Mouse (Mus musculus): ENCODE data around the gene Dst.
A peak's percentile ranks its signal among the peaks of the same experiment; 100 is the strongest.

Dst gene

DNA sequence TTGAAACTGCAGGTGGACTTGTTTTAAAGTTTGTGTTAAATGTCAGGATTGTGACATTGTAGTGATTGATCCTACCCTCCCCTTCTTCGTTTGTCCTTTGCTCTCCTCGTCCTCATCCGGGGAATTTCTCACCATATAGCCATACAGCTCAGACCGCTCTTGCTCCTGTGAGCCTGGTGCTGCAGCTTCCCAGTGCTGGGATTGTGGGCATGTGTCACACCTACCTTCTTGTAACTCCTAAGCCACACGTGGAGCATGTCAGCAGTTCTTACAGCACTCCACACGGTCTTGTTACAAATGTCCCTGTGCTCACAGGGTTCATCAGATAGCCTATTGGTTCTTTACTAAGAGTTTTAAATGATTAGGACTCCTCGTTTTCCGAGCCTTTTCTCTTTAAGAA lies 196.8 kb downstream of the Dst start:
- DNase-seq = no peak

DNA sequence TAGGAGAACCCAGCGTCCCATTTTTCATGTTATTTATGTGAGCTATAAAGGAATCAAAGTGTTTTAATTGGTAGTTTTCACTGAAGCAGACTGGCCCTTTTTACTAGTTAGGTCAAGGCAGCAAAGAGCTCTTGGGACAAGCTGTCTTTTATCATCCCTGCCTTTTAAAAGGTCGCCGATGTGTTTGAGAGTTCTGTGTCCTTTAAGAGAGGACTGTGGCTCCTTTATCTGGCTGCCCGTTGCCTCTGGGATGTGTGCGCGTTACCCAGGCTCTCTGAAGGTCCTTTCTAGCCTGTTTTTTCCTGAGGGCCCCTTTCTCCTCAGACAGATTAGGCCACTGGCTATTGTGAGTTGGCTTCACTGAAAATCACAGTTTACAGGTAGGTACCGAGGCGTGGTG lies 198.6 kb downstream of the Dst start:
- DNase-seq = no peak

DNA sequence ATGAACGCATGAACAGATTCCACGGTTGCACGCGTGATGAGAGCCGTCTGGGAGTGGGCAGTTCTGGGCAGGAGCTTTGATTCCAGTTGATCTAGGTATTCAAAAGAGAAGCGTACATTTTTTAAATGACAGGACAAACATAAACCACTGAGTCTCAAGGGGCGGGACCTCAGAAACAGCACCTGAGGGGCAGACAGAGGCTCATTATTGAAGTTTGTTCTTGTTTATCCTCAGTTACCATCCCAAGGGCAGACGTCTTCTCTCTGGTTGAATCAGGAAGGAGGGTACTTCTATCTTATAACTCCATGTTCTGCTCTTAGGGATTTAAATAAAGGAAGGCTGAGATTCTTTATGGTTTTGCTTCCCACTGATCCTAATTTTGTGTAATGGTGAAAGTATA lies 199.1 kb downstream of the Dst start:
- no peak for DNase-seq

DNA sequence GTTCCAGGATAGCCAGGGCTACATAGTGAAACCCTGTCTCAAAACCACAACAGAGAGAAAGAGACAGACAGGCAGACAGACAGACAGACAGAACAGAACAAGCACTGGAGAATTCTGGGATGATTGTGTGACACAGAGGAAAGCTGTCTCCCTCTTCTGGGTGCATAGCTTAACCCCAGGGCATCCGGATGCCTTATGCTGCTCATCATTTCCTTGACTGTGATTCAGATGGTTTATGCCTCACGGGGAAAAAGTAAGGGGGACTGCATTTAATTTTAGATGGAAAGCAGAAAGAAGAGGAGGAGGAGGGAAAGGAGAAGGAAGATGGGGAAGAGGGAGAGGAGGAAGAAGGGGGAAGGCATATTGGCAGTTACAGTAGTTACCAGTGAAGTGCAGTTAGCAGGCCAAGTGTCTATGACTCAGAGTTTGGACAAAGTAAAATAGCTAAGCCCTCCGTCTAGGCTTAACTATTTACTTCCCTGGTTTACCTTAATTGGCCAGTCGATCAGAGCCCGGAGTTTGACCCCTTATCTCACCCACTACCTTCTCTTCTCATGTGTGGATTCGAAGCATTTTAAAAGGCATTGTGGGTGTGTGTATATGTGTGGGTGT lies 201.7 kb downstream of the Dst start:
- DNase-seq = no peak

DNA sequence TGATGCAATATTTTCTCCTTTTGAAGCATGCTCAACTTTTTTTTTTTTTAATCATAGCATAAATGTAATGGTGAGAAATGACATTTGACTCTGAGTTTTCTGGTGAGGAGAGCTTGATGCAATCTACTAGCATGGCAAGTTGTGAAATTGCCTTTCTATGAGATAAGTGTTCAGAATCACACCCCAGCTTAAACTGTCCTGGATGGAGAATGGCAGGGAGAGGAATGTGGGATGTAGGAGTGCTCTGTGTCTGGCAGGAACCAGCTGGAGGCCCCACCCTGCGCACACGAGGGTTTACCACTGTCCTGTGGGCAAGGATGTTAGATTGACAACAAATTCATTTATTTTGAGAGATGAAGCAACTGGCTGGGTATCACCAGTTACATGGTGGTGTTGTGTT lies 202.8 kb downstream of the Dst start:
- DNase-seq = no peak

DNA sequence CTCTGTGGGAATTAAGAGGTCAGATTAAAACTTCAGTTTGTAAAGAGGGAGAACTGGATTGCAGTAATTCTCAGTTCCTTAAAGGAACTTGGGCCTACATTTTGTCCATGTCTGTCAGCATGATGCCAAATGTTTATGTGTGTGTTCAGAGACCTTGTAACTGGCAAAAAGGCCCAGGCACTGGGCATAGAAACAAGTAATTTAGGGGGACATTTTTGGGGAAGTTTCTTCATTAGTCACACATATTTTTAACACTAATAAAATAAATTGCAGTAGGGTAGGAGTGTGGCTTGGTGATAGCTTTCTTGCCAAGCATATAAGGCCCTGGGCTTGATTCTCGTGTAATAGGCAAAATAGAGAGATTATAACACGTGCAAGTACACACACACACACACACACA lies 203.9 kb downstream of the Dst start:
- DNase-seq = no peak

DNA sequence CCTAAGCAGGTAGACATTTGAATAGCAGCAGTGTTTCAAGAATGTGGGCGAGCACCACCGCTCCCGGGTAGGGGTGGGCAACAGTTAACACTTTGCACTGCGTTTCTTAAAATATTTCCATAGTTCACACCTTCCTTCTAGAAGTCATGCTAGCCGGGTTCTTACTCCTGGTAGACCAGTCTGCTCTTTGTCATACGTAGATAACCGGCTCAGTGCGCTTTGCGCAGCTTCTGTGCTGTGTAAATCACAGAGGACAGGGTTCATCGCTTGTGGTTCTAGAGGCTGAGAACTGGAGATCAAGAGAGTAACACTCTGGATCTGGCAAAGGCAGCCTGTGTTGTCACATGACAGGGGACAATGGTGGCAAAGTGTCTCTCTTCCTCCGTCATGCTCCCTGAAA lies 208.4 kb downstream of the Dst start:
- no peak for DNase-seq

DNA sequence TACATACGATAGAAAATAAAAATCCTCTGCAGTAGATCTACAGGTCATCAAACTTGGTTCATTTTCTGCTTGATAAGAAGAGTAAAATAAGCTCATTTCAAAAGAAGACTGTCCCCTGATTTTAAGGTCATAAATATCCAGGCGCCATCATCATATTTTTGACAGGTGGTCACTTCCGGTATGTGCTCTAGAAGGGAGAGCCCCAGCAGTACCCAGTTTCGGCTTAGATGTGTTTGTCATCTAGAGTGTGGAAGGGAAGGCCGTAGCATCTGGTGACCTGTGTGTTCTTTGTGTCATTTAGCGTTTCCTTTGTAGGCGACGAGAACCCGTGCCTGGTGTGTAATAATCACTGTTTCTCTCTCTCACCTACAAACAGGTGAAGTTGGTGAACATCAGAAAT lies 209.0 kb downstream of the Dst start:
- no peak for DNase-seq

DNA sequence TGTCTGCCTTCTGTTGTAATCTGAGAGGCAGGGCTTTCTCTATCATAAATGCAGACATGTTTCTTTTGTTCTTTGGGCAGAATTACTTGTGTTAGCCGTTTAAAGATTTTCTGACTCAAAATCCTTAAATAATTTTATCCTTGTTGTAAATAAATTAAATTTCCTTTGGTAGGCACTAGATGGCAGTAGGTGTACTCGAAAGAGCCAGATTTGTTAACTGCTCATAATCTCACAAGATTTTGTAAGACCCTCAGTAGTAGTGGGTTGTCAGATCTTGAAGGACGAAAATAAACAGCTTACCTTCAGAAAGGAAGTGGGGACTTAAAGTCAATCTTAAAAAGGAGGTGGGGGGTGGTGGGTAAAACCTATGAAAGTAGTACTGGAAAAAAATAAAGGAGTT lies 209.7 kb downstream of the Dst start:
- DNase-seq = no peak

DNA sequence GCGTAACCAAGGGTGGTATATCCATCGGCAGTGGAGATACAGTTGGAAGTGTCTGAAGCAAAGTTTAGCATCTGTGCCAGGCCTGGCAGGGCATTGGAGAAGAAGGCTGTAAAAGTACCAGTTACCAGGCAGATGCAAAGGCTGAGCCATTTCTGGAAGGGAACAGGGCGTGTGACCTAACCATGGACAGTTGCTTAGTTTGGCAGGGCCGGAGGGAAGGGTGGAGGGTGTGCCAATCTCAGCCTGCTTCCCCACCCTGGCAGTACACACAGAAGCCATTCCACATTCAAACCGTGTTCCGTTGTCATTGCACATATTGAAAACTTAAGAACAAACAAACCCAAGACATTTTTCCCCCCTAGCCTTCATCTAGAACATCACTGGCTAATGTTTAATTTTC lies 212.0 kb downstream of the Dst start:
- DNase-seq = no peak

DNA sequence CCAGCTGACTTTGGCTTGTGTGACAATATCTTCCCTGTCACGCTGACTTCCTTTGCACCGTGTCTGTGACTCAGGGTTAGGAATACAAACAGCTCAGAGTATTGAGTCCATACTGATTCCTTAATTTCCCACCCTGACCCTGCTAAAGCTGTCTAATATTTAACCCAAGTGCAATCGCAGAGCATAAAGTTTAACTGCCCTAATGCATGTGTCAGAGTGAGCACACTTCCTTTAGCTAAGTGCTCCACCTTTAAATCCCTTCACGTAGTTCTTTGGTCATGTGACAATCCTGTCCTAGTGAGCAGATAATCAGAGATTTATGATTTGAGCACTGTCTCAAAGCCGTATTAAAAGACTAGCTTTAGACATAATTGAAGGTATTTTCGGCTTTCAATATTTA lies 212.6 kb downstream of the Dst start:
- no peak for DNase-seq

DNA sequence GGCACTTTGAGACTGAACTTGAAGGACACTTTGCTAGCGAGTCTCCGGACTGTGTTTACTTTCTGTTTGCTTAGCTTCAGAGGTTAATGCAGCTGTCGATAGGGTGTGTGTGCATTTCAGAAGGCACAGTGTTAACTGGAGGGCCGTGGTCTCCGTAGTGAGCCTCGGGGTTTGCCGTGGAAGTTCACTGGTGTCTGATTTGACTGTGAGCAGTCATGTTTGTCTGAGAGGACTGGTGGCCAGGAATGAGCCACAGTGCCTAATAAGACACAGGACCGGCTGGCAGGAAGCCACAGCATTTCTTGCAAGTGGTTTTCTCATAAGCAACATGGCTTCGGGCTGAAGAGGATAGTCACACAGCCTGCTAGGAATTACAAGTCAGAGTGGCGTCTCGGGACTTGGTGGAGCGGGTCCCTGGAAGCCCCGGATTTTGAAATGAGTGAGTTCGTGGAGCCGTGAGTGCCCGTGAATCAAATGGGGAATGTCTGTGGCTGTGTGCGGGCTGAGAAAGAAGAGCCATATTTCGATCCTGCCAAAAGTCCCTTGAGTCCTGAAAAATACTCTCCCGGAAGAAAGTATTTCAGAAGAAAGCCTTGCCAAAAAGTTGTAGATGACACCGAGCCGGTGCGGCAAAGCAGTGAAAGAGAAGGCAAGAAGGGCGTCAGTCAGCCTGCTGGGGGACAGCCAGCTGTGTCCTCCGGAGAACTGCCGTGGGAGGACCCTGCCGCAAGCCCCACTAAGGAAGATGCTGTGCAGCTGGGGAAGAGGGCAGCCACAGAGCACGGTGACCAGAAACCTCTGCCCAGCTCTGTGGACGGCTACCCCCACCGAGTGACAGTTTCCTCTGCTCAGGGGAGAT lies 213.4 kb downstream of the Dst start:
- peak; percentile 2 to 4 for DNase-seq

DNA sequence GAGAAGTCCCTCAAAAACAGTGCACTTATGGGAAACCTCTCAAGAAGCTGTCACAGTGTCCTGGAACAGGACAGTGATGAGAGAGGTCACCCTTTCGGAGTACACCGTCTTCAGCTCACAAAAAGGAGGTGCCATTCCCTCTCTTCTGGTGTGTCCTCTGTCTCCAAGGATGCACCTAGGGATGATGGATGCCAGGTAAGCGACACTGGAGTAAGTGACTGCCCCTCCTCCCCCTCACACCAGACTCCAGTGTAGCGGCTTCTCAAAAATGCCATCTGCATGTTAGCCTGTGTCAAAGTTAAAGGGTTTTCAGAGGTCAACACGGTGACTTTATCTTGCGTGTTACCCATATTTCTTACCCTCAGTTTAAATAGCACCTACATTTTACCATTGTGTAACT lies 214.2 kb downstream of the Dst start:
- DNase-seq = no peak

DNA sequence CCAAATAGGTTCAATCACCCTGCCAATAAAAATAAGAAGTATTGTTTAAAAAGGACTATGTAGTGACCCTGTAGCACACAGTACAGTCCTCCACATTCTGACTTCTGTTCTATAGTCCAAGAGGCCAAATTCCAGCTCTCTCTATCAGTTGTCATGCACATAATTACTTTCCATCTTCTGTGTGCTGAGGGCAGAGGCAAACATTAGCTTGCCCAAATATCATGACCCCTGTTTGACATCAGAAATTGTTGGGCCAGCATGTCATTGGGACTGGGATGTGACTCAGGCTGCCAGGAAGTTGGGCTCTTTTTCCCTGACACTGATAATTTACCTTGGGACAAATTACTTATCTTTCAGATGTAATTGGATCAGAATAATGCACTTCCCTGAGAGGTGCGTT lies 214.9 kb downstream of the Dst start:
- DNase-seq = no peak

DNA sequence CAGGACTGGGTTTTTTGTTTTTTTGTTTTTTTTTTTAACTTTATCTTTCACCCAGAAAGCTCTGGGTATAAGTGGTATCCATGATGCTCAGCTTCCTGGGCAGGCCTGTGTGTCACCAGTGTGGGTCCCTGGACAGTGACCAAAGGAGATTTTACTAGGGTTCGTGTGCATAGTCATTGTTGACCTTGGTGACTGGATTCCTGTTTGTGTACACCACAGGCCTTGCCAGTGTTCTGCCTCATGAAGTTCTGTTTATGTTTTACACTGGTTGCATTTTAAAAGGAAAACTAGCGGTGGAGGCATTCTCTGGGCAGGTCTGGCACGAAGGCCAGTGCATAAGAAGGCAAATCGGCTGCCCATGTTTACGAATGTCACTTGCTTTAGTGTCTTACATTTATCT lies 215.3 kb downstream of the Dst start:
- no peak for DNase-seq

DNA sequence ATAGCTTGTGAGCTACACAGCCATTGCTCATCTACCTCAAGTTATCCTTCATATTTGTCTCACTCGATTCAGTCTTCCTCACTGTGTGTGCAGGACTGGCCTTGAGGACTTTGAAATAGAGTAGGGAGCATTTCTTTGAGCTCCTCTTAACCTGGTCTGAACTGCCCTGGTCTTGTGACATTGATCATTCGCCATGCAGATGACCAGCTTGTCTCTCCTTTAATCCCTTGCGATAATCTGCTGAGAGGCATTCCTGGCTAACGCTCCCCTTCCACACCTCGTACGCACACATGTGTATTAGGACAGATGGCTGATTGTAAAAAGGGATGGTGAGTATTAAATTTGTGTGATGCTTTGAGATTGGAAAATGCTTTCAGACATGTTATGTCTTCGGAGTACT lies 216.4 kb downstream of the Dst start:
- no peak for DNase-seq

DNA sequence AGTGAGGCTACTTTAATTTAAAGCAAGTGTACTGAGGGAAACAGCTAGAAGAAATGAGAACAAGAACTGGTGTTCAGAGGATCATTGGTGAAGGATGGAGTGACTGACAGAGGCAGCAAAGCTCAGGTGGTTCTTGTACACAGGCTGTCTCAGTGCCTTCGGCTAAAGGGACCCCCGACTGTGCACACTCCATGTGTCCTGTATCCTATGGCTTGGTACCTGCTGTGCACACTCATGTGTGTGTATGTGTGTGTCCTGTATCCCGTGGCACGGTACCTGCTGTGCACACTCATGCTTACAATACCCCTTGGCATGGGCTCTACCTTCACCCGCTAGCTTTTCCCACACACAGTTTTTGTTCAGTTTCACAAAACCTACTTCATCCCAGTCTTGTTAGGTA lies 217.1 kb downstream of the Dst start:
- DNase-seq = no peak

DNA sequence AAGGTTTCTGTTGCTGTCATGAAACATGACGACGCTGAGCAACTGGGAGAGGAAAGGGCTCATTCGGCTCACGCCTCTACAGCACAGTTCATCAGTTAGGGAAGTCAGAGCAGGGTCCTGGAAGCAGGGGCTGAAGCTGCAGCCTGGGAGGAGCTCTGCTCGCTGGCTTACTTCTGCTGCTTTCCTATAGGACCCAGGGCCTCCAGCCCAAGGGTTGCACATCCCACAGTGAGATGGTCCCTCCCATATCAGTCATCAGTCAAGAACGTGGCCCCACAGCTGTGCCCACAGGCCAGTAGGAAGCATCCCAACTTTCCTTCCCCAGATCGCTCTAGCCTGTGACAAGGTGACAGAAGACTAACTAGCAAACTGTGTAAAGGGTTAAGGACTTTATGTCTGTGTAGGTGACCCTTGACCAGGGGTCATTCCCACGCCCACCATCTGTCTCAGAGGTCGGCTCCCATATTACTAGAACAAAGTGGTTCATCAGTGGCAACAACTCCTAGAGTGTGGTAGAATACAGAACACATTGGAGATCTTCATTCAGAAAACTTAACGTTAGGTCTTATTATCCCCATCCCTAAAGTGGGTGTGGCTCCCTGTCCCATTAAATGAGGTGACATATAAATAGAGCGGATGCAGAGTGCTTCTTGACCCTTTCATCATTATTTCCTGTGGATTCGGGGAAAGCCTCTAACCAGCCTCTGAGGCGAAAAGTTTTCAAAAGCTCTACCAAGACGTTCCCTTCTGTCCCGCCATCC lies 219.9 kb downstream of the Dst start:
- DNase-seq = no peak

DNA sequence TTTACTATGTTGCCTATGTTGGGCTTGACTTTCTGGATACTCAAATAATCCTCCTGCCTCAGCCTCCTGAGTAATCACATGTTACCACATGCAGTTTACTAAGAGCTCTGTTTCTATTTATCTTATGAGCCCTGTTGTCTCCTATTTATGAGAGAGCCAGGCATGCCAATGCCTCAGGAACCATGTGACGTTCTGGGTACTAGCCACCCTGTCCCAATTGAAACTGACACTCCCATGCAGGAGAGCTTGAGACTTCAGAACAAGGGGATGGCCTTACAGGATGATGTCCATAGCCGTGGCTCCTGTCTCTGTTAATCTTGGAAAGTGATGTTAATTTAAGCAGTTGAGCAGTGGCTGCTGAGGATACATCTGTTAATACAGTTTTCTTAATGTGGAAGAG lies 220.8 kb downstream of the Dst start:
- DNase-seq = no peak

DNA sequence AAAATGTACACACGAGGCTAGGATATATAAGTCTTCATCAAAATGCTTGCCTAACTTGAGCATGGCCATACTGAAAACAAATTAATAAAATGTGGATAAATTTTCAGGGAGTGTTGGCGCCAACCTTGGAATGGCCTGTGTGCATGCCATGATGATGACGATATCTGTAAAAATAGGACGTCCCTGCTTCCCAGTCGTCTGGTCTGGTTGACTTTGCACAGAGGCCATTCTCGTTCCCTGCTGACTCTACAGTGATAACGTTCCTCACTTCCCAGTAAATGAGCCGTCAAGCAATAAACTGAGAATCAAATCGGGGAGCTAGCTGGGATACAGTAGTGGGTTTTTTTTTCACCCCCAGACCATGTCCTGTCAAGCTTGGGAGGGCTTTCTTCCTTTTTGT lies 221.7 kb downstream of the Dst start:
- no peak for DNase-seq

DNA sequence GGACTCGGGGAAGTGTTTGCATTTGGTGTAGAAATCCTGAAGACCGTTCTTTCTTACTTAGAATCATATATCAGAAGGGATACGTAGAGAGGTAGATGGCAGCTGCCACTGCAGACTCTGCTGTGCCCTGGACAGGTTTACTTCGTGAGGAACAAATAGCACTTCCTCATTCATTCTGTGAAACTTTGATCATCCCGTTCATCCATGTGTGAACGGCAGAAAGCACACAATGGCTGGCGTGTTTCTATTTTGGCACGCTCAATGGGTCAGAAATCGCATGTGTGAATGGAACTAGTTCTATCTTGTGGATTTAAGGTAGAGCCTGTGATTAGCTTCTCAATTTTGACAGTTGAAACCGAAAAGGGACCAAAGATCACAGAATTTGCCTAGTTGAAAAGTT lies 222.8 kb downstream of the Dst start:
- DNase-seq = peak; percentile 10 to 11

DNA sequence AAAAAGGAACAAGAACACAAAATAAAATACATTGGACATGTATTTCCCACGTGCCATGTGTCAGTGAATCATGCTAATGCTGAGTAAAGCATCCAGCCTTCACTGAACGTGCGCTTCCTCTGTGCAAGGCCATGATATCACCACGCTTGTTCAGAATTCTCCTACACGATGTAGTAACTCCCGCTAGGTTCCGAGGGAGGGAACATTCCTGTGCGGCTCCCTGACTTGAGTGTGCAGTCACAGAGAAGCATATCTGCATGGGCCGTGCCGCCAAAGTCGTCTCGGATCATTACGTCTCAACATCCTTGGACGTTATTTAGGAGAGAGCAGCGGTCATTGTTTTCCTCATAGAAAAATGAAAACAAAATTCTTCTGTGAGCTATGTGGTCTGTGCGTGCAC lies 224.8 kb downstream of the Dst start:
- no peak for DNase-seq

DNA sequence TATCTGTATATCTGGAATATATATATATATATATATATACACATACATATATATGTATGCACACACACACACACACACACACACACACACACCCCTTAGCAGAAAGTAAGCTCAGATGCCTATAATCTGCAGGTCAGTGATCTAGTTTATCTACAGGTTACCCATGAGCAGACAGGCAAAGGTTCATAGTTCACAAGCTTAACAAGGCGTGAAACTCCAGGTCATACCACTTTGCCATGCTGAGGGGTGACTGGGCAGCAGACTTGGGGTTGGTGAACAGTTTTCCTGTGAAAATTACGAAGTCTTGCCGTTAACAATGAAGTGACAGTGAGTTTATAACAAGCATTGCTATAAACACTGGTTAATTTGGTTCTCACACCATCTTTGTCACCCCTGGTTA lies 227.5 kb downstream of the Dst start:
- DNase-seq = no peak

DNA sequence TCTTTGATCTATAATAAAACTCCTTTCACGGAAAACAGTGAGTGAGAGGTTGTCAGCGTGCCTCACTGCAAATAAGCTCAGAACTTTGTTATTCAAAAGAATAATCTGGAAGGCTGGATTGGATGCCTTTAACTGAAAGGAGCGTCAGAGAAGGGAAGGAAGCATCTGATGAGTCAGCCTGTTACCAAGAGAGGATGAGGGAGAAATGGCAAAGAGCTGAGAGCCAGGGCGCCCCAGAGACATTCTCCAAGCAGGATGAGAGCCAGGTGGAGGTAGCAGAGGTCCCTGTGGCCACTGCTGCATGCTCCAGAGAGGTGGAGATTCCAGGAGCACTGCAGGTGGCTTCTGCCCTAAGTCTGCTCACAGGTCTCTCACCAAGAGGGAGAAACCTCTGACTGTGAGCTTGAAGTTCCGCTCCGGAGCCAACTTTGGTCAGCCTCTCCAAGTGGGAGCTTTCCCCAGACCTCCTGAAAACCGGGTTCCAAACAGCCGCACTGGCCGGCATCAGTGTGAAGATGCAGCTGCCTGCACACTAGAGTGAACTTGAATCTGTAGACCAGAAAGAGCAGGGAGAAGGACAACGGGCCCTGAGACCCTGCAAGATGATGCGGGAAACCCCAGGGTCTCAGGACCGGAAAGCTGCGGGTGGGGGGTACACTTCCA lies 231.3 kb downstream of the Dst start:
- DNase-seq = no peak

Measured in B cell, adult 2 months (primary cell).